Mouse (Mus musculus) megakaryocyte, embryonic 14.5 days (primary cell): Measurements from ENCODE around the gene Ercc8.

Source experiments
- FLI1 ChIP-seq: IDR thresholded peaks from 2 replicates; pipeline ENCODE4 v1.6.1; 2012; ENCODE audit warnings: low read length, inconsistent platforms, mixed read lengths
- GATA1 ChIP-seq: IDR thresholded peaks from 3 replicates; pipeline ENCODE4 v1.6.1; 2012; ENCODE audit warnings: mixed read lengths, low read length, inconsistent platforms, borderline replicate concordance

DNA sequence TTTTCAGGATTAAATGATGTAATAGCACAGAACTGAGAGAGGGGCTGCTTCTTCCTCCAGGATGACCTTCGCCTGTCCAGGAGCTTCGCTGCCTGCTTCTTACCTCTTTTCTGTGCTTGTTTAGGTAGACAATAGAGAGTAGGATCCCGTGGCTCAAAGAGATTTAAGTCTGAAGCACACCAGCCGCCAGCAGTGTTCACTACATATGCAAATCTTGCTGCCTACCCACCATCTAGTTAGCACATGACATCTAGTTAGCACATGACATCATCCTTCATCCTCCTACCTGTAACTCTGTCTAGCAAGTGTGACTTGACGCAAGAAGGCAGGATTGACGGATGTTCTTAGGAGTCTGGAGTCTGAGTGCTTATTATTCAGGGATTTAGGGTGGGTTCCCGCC is 61.2 kb downstream of the Ercc8 start:
- no peak for TF ChIP-seq GATA1
- TF ChIP-seq FLI1, result no peak
